Mouse (Mus musculus): ENCODE measurements around the gene Zfp91.
"Not testable (repeated sequence)": the region's sequence is repeated elsewhere in the genome, so short reads cannot be mapped to it uniquely, and the experiment has no call there.

Gene Zfp91

DNA sequence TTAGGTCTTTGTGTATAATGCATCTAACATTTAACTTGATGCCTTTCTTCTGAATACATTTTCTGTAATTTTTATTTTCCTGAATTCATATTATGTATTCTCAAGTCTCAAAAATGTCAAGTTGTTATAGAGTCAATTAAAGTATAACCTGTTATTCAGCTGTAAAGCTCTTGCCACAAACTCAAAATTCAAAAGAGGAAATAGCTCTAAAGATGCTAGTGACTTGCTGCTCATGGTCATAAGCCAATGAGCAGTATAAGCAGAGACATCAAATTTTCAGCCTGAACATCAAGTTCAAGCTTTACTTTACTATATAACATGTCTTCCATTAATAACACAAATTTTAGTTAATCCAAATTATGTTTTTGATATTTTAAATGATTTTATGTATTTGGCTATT lies 3.6 kb downstream of the Zfp91 start:
- DNase-seq: no peak

DNA sequence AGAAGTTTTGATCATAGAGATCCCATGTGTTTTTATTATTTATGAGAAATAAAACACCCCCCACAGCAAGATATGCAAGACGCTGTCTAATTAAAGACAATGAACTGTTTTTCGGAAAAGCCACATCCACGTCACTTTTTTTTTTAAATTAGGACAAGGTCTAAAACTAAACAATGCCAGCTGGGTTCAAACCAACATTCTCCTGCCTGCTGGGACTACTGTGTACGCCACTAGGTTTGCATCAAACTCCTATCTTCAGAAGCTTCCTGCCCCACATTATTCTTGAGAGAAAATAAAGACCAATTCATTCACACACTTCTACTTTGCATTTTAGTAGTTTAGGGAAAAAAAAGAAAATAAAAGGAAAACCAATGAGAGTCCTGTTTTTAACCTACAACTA lies 8.2 kb downstream of the Zfp91 start:
- DNase-seq: no peak

DNA sequence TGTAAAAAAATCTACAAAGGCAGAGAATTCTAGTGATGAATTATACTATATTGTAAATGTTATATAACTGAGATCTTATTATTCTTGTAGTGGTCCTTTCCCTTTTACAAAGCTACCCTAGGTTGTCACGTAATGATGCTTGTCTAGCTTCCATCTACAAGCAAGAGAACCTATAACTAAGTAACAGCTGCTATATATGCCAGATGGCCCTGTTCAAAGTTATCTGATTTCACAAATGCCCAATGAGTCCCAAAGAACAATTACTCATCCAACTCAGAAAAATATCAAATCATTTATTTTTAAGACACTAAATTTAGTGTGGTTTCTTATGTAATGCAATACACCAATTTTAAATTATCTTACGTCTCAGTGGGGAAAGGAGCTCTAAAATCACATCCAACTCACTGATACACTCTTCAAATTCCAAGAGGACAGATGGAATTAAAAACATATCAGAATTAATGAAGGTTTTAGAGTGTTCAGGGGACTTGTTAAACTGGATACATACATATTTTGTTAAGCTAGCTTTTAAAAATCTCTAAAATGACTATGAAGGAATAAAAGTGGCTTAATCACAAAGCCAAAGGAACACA lies 9.0 kb downstream of the Zfp91 start:
- DNase-seq: no peak

- no peak for DNase-seq
These were observed 15.5 kb downstream of the Zfp91 start for GRCm38 (mm10) chr19:12780437-12780836.

DNA sequence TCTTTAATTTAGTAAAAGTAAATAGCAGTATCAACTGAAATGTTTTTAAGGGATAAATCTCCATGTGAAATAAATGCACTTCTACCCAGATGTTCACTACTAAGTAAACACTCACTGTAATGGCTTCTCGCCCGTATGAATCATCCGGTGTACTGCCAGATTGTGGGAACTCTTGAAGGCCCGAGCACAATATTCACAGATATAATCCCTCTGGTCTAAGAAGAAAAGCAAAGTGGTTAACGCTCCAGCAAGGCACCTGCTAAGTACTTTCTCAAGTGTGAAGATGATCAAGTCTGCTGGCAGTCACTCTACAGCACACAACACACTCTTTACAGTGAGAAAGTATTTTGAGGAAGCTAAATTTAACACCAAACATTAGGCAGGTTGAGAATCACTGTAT lies 25.0 kb downstream of the Zfp91 start:
- DNase-seq: no peak

GRCm38 (mm10) chr19:12765308-12765707 lies 30.6 kb downstream of the Zfp91 start, which contains the start of gene Cntf:
Cntf (minus strand) TSS chr19:12765632.
- DNase-seq: no peak

GRCm38 (mm10) chr19:12762212-12763130 lies 33.5 kb downstream of the Zfp91 start:
- DNase-seq: peak; percentile 48 to 56

GRCm38 (mm10) chr19:12759656-12760055 lies 36.3 kb downstream of the Zfp91 start:
- no peak for DNase-seq

GRCm38 (mm10) chr19:12758936-12759478 lies 36.9 kb downstream of the Zfp91 start:
- no peak for DNase-seq

DNA sequence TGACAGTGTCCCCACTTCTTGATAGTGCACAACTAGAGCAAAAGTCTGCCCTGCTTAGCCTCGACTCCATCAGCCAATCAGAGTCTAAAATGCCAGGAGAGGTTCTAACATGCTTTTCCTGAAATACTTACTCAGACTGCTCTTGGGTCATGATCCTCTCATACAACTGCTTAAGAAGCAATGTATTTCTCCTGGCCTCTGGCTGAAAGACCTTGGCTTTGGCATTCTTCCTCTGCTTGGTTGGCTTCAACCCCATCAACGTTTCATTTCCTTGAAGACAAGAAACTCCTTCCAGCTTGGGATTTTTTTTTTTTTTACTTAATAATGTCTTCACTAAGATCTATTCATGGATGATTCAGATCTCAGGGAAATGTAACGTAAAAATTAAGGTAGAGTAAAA lies 39.6 kb downstream of the Zfp91 start:
- no peak for DNase-seq

GRCm38 (mm10) chr19:12731950-12732349 lies 64.0 kb downstream of the Zfp91 start:
- DNase-seq: no peak

GRCm38 (mm10) chr19:12731036-12731435 lies 64.9 kb downstream of the Zfp91 start:
- no peak for DNase-seq

DNA sequence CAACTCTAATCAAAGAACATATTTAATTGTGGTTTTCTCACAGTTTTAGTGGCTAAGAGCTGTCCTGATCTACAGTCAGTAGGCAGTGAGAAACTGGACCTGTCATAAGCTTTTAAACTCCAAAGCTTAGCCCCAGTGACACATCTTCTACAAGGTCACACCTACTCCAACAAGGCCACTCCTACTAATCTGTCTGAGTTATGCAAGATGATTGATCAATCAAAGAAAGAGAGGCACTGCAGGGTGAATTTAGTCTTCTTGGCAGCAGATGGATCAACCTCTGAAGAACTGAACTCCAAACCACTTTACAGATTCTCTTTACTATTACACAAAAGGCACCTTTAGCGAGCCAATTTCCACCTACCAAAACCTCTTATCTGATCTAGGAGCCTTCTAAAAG lies 70.1 kb downstream of the Zfp91 start:
- no peak for DNase-seq

- peak; percentile 15 to 24 for DNase-seq
These were observed 73.6 kb downstream of the Zfp91 start for GRCm38 (mm10) chr19:12722308-12722707.

DNA sequence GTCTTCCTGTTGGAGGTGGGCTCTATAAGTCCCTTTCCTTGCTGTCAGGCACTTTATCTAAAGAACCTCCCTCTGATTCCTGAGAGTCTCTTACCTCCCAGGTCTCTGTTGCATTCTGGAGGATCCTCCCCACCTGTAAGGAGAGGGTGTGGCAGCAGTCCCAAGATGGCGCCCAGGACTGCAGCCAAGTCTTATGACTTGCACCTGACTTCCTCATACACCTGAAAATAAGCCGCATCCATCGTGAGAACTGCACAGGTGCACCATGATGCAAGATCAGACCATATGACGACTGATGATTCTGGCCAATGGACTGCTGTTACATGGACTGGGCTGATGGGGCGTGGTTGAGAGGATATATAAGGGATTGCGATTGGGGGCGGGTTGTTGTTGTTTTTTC lies 74.3 kb downstream of the Zfp91 start:
- DNase-seq: not testable (repeated sequence)

DNA sequence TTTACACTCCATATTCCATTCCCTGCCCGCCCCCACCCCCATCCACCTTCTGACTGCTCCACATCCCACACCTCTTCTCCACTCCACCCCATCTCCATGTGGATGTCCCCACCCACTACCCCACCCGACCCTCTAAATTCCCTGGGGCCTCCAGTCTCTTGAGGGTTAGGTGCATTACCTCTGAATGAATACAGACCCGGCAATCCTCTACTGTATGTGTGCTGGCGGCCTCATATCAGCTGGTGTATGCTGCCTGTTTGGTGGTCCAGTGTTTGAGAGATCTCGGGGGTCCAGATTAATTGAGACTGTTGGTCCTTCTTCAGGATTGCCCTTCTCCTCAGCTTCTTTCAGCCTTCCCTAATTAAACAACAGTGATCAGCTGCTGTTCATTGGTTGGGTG lies 75.0 kb downstream of the Zfp91 start:
- DNase-seq: not testable (repeated sequence)

GRCm38 (mm10) chr19:12720463-12720862 lies 75.5 kb downstream of the Zfp91 start:
- DNase-seq: no peak

DNA sequence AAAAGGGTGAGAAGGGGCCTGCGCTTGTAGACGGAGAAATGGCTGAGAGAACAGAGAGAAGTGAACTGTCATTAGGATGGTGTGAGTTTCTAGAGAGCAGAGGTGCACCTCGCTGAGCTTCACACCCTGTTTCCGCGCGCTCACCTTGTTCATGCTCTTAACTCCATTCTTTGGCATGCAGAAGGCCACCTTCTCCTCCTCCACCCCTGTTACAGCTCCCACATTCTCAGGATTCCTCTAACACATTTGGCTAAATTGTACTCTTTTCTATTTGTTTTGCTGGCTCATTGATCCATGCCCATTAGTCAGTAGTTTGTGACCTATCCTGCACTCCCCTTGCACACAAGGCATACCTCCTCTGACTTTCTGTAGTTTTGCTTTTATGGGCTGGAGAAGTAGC lies 76.7 kb downstream of the Zfp91 start:
- no peak for DNase-seq

All from B cell, adult 2 months (primary cell).